Mouse (Mus musculus) heart, adult 11 months (tissue): ENCODE data around the gene Zbtb7b.
A peak's percentile ranks its signal among the peaks of the same experiment; 100 is the strongest.

Experiments used
- DNase-seq: peaks from one replicate; pipeline ENCODE4 v3.0.0; 2022

Zbtb7b gene

GRCm38 (mm10) chr3:89394006-89394893 lies at the start of gene Zbtb7b:
Zbtb7b (minus strand) TSS chr3:89394776.
- DNase-seq: peak; percentile 99

GRCm38 (mm10) chr3:89440691-89441090 lies 46.1 kb upstream of the Zbtb7b start:
- peak; percentile 92 for DNase-seq

- peak; percentile 95 for DNase-seq
Measured at GRCm38 (mm10) chr3:89437269-89437668, 42.7 kb upstream of the Zbtb7b start.

GRCm38 (mm10) chr3:89436176-89437113 lies 41.9 kb upstream of the Zbtb7b start, which contains the start of gene Pbxip1:
Pbxip1 (plus strand) TSS chr3:89436706.
- peak; percentile 99 for DNase-seq

- DNase-seq: peak; percentile 89
Measured at GRCm38 (mm10) chr3:89435041-89435440, 40.5 kb upstream of the Zbtb7b start.

GRCm38 (mm10) chr3:89434532-89434931 lies 40.0 kb upstream of the Zbtb7b start:
- no peak for DNase-seq

- peak; percentile 93 for DNase-seq
Measured at GRCm38 (mm10) chr3:89432606-89433005, 38.0 kb upstream of the Zbtb7b start.

- DNase-seq: peak; percentile 100
Measured at GRCm38 (mm10) chr3:89430171-89431159, 35.9 kb upstream of the Zbtb7b start, which contains the start of gene Pygo2. Pygo2 (plus strand) TSS chr3:89430214.

- DNase-seq: peak; percentile 91
Measured at GRCm38 (mm10) chr3:89429021-89429420, 34.4 kb upstream of the Zbtb7b start.

- no peak for DNase-seq
Measured at GRCm38 (mm10) chr3:89425876-89426275, 31.3 kb upstream of the Zbtb7b start.

GRCm38 (mm10) chr3:89425141-89425525 lies 30.6 kb upstream of the Zbtb7b start:
- no peak for DNase-seq

GRCm38 (mm10) chr3:89424416-89425140 lies 30.0 kb upstream of the Zbtb7b start:
- peak; percentile 90 for DNase-seq

- DNase-seq: peak; percentile 92
Measured at GRCm38 (mm10) chr3:89422556-89423205, 28.1 kb upstream of the Zbtb7b start.

GRCm38 (mm10) chr3:89421810-89422473 lies 27.4 kb upstream of the Zbtb7b start:
- DNase-seq: peak; percentile 96

- peak; percentile 100 for DNase-seq
Measured at GRCm38 (mm10) chr3:89421002-89421774, 26.6 kb upstream of the Zbtb7b start.

- no peak for DNase-seq
Measured at GRCm38 (mm10) chr3:89420421-89420820, 25.8 kb upstream of the Zbtb7b start.

GRCm38 (mm10) chr3:89419981-89420380 lies 25.4 kb upstream of the Zbtb7b start:
- no peak for DNase-seq

GRCm38 (mm10) chr3:89419571-89419970 lies 25.0 kb upstream of the Zbtb7b start:
- peak; percentile 98 for DNase-seq

- peak; percentile 99 for DNase-seq
Measured at GRCm38 (mm10) chr3:89418861-89419250, 24.3 kb upstream of the Zbtb7b start.
